Mouse (Mus musculus) heart, embryonic 12.5 days (tissue): Measurements from ENCODE around the gene Tubb5. TPM values are rescaled to one million over a fixed set of nuclear protein-coding genes. Genes with fewer than 3 reads are reported as not detected.
"Not testable (repeated sequence)": the region's sequence is repeated elsewhere in the genome, so short reads cannot be mapped to it uniquely, and the experiment has no call there.

Source experiments
- ATAC-seq: fragments of 200-750 bp; cut with Nextera tagmentation; 2 replicates; pipeline ENCODE4 v1.8.0; 2017; ENCODE audit warnings: moderate TSS enrichment, moderate library complexity; ENCODE audit not compliant: insufficient number of reproducible peaks, low FRiP score
- H3K27ac ChIP-seq: fragments of 300-500 bp; sonication (generic); 2 replicates; pipeline ENCODE4 v1.5.1; 2016; ENCODE audit warnings: mild to moderate bottlenecking, moderate library complexity; ENCODE audit not compliant: poor library complexity, severe bottlenecking
- H3K27me3 ChIP-seq: fragments of 300-500 bp; sonication (generic); replicated peaks from 2 replicates; pipeline ENCODE4 v1.6.1; 2016; ENCODE audit warnings: mild to moderate bottlenecking, moderate library complexity
- H3K36me3 ChIP-seq: fragments of 300-500 bp; sonication (generic); 2 replicates; pipeline ENCODE4 v1.6.1; 2016; ENCODE audit warnings: mild to moderate bottlenecking, moderate library complexity
- H3K4me1 ChIP-seq: fragments of 300-500 bp; sonication (generic); replicated peaks from 2 replicates; pipeline ENCODE4 v1.6.1; 2016; ENCODE audit warnings: mild to moderate bottlenecking
- H3K4me2 ChIP-seq: fragments of 300-500 bp; sonication (generic); 2 replicates; pipeline ENCODE4 v1.6.1; 2016; ENCODE audit warnings: mild to moderate bottlenecking, moderate library complexity
- H3K4me3 ChIP-seq: fragments of 300-500 bp; sonication (generic); 2 replicates; pipeline ENCODE4 v1.5.1; 2016; ENCODE audit warnings: mild to moderate bottlenecking
- H3K9ac ChIP-seq: fragments of 300-500 bp; sonication (generic); 2 replicates; pipeline ENCODE4 v1.6.1; 2016; ENCODE audit warnings: mild to moderate bottlenecking, moderate library complexity
- H3K9me3 ChIP-seq: fragments of 300-500 bp; sonication (generic); replicated peaks from 2 replicates; pipeline ENCODE4 v1.6.1; 2016; ENCODE audit warnings: mild to moderate bottlenecking, moderate library complexity
- WGBS: fragments of 180-500 bp; shearing (Covaris S2); methylation state at CpG from one replicate; pipeline ENCODE4 v1.1.7; 2016; 5-methylcytosine and 5-hydroxymethylcytosine counted together
- polyA plus RNA-seq: library from polyadenylated mRNA; unstranded; fragments of >200 nt; fragmentation: Nextera tagmentation; extraction: Ambion mirVana; gene quantifications from 2 replicates; pipeline ENCODE4 v1.2.1, GENCODE M21; 2016

Tubb5 gene
- polyA plus RNA-seq, 1 experiment from 2014 or later: 743 TPM

DNA sequence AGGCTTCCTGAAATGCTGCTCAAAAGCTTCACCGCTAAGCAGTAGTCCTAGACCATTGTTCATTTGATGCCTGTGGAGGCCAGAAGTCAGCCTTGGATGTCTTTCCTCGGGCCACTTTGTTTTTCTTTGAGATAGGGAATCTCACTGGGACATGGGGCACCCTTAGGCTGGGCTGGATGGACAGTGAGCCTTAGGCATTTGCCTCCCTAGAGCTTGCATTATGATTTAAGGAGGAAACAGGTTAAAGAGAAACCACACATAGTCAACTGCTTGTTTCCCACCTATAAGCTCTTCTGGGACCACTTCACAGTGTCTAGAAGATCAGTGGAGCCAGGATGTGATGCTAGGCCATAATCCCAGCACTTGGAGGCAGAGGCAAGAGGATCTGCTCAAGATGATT, 21.7 kb upstream of the Tubb5 start:
- Histone ChIP-seq H3K9ac (no peak overlapping the region), H3K4me1 (peaks cover 12% of the 10 kb centered on the region), H3K36me3 (peaks cover 26% of the 10 kb centered on the region), H3K4me2 (no peak overlapping the region), H3K27me3 (no peaks in the 10 kb centered on the region), H3K9me3 (no peaks in the 10 kb centered on the region), H3K27ac (no peak overlapping the region), H3K4me3 (no peak overlapping the region)
- 38% methylated on average over 2 of the region's 2 CpGs for WGBS
- ATAC-seq: no peak

DNA sequence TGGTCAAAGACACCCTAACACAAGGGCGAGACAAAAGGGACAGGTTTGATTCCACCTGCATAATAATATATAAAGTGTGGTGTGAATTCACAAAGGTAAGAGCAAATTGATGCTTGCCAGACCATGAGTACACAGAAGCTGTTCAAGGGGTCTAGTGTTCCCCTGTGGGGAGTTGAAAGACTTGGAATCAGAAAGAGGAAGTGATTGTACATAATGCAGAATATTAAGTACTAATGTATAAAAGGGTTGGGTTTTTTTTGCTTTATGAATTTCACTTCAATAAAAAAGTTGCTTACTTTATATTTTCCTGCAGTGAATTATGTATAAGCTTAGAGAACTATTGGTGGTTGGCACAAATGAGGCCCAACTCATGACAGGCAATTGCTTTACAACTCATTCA, 21.3 kb upstream of the Tubb5 start:
- Histone ChIP-seq H3K9ac (no peak overlapping the region), H3K4me1 (peaks cover 7% of the 10 kb centered on the region), H3K27ac (no peak overlapping the region), H3K27me3 (no peaks in the 10 kb centered on the region), H3K36me3 (peaks cover 31% of the 10 kb centered on the region), H3K9me3 (no peaks in the 10 kb centered on the region), H3K4me3 (no peak overlapping the region), H3K4me2 (no peak overlapping the region)
- ATAC-seq: no peak
- 91% methylated on average over 1 of the region's 1 CpGs for WGBS

GRCm38 (mm10) chr17:35850974-35851373, 12.9 kb upstream of the Tubb5 start:
- no peak for ATAC-seq
- H3K9ac ChIP-seq: no peak overlapping the region
- H3K27me3 ChIP-seq: no peaks in the 10 kb centered on the region
- no peaks in the 10 kb centered on the region for H3K4me1 ChIP-seq
- no peak overlapping the region for H3K4me3 ChIP-seq
- no peaks in the 10 kb centered on the region for H3K9me3 ChIP-seq
- peaks cover 93% of the 10 kb centered on the region for H3K36me3 ChIP-seq
- H3K27ac ChIP-seq: no peak overlapping the region
- H3K4me2 ChIP-seq: no peak overlapping the region
- WGBS: 77% methylated on average over 3 of the region's 3 CpGs

- WGBS: 57% methylated on average over 1 of the region's 1 CpGs
- H3K4me3 ChIP-seq: no peak overlapping the region
- no peak overlapping the region for H3K9ac ChIP-seq
- H3K9me3 ChIP-seq: no peaks in the 10 kb centered on the region
- ATAC-seq: no peak
- H3K4me1 ChIP-seq: peaks cover 1% of the 10 kb centered on the region; the same call in 1 of the 2 replicates
- H3K27ac ChIP-seq: no peak overlapping the region
- no peaks in the 10 kb centered on the region for H3K27me3 ChIP-seq
- no peak overlapping the region for H3K4me2 ChIP-seq
- H3K36me3 ChIP-seq: peaks cover 88% of the 10 kb centered on the region
Observed at GRCm38 (mm10) chr17:35848112-35848511, 10.0 kb upstream of the Tubb5 start.

DNA sequence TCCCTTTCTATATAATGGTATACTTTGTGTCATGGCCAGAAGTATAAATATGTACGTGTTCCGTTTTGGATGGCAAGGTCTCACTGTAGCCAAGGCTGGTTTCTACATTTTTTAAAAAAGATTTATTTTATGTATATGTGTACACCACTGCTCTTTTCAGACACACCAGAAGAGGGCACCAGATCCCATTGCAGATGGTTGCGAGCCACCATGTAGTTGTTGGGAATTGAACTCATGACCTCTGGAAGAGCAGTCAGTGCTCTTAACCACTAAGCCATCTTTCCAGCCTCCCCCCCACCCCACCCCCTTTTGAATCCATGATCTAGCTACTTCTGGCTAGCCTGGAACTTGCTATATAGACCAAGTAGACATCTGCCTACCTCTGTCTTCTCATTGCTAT, 5.4 kb upstream of the Tubb5 start:
- Histone ChIP-seq H3K4me2 (no peak overlapping the region), H3K36me3 (peaks cover 45% of the 10 kb centered on the region), H3K4me1 (peaks cover 18% of the 10 kb centered on the region), H3K9me3 (no peaks in the 10 kb centered on the region), H3K9ac (no peak overlapping the region), H3K4me3 (no peak overlapping the region), H3K27me3 (no peaks in the 10 kb centered on the region), H3K27ac (no peak overlapping the region)
- WGBS: 98% methylated on average over 3 of the region's 3 CpGs
- ATAC-seq: no peak

DNA sequence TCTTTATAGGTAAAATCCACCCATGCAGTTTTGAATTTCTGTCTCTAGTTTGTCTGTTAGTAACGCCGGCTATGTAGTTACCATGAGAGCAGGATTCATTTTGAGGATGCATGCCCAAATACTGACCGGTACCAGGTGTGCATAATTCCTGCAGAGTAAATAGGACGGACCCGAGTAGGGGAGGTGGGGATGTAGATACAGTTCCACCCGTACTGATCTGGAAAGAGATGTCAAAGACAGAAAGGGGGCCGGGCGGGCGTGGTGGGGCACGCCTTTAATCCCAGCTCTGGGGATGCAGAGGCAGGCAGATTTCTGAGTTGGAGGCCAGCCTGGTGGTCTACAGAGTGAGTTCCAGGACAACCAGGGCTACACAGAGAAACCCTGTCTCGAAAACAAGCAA, 3.9 kb upstream of the Tubb5 start:
- H3K27ac ChIP-seq: peak overlapping the region; percentile 78
- H3K4me1 ChIP-seq: peaks cover 18% of the 10 kb centered on the region
- peak overlapping the region; percentile 54 for H3K4me3 ChIP-seq
- peak overlapping the region; percentile 78 for H3K4me2 ChIP-seq
- ATAC-seq: no peak
- H3K36me3 ChIP-seq: peaks cover 30% of the 10 kb centered on the region
- H3K27me3 ChIP-seq: no peaks in the 10 kb centered on the region
- WGBS: 17% methylated on average over 11 of the region's 11 CpGs
- peak overlapping the region; percentile 67 for H3K9ac ChIP-seq
- H3K9me3 ChIP-seq: no peaks in the 10 kb centered on the region

GRCm38 (mm10) chr17:35841076-35841950, 3.2 kb upstream of the Tubb5 start, which contains the start of gene Mdc1:
TSS of gene Mdc1 (plus strand) at chr17:35841515.
- WGBS: under 1% methylated on average over 59 of the region's 59 CpGs
- H3K4me1 ChIP-seq: peaks cover 18% of the 10 kb centered on the region
- peak within 1 kb of the TSS; percentile 78 for H3K4me2 ChIP-seq
- ATAC-seq: peak; percentile 90
- peak within 1 kb of the TSS; percentile 67 for H3K9ac ChIP-seq
- peak within 1 kb of the TSS; percentile 78 for H3K27ac ChIP-seq
- no peaks in the 10 kb centered on the region for H3K27me3 ChIP-seq
- peak within 1 kb of the TSS; percentile 54 for H3K4me3 ChIP-seq
- H3K36me3 ChIP-seq: peaks cover 27% of the 10 kb centered on the region
- no peaks in the 10 kb centered on the region for H3K9me3 ChIP-seq

DNA sequence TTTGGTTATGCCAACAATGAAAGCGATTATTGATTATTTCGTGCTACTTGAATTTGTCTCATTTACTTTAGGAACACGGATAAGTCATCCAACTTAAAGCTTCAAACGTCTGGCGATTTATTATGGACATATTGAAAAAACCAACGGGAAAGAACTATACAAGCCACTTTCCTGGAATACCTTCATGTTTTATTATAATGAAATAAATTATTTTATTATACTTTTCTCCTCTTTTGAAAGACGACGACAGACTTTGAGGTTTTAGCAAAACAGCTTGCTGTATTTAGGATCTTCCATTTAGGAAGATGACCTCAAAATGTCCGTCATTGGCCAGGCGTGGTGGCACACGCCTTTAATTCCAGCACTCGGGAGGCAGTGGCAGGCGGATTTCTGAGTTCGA, 2.5 kb upstream of the Tubb5 start:
- peak overlapping the region; percentile 42 for H3K4me3 ChIP-seq
- H3K9me3 ChIP-seq: no peaks in the 10 kb centered on the region
- 0 out of 2 replicates have a peak overlapping the region, but pooled peaks have one; percentile 49 for H3K27ac ChIP-seq
- no peak overlapping the region for H3K9ac ChIP-seq
- H3K36me3 ChIP-seq: peaks cover 27% of the 10 kb centered on the region
- H3K27me3 ChIP-seq: no peaks in the 10 kb centered on the region
- ATAC-seq: no peak
- H3K4me2 ChIP-seq: peak overlapping the region; percentile 78
- 51% methylated on average over 14 of the region's 14 CpGs for WGBS
- H3K4me1 ChIP-seq: peaks cover 26% of the 10 kb centered on the region

DNA sequence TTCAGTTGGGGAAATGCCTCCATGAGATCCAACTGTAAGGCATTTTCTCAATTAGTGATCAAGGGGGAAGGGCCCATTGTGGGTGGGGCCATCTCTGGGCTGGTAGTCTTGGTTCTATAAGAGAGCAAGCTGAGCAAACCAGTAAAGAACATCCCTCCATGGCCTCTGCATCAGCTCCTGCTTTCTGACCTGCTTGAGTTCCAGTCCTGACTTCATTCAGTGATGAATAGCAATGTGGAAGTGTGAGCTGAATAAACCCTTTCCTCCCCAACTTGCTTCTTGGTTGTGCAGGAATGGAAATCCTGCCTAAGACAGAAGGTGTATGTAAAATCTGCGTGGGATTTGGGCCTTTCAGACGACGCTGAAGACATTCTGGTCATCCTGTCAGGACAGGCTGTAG, 896 bp upstream of the Tubb5 start:
- Histone ChIP-seq H3K27ac (peak overlapping the region; percentile 97), H3K36me3 (peaks cover 30% of the 10 kb centered on the region), H3K4me3 (peak overlapping the region; percentile 81), H3K9ac (peak overlapping the region; percentile 60), H3K4me2 (peak overlapping the region; percentile 91), H3K4me1 (peaks cover 40% of the 10 kb centered on the region)
- ATAC-seq, H3K27me3 ChIP-seq, H3K9me3 ChIP-seq: not testable (repeated sequence)
- WGBS: 68% methylated on average over 3 of the region's 3 CpGs

GRCm38 (mm10) chr17:35838570-35838969, 464 bp upstream of the Tubb5 start:
- H3K4me1 ChIP-seq: peaks cover 44% of the 10 kb centered on the region
- no peak for ATAC-seq
- H3K36me3 ChIP-seq: peaks cover 34% of the 10 kb centered on the region
- H3K4me3 ChIP-seq: peak overlapping the region; percentile 81
- no peaks in the 10 kb centered on the region for H3K9me3 ChIP-seq
- WGBS: 1% methylated on average over 5 of the region's 5 CpGs
- H3K4me2 ChIP-seq: peak overlapping the region; percentile 91
- peak overlapping the region; percentile 60 for H3K9ac ChIP-seq
- peak overlapping the region; percentile 97 for H3K27ac ChIP-seq
- no peaks in the 10 kb centered on the region for H3K27me3 ChIP-seq

GRCm38 (mm10) chr17:35837487-35837886, 619 bp downstream of the Tubb5 start:
- H3K27ac ChIP-seq: peak overlapping the region; percentile 97
- peaks cover 45% of the 10 kb centered on the region for H3K4me1 ChIP-seq
- no peaks in the 10 kb centered on the region for H3K27me3 ChIP-seq
- peak overlapping the region; percentile 91 for H3K4me2 ChIP-seq
- H3K36me3 ChIP-seq: peaks cover 43% of the 10 kb centered on the region
- H3K9me3 ChIP-seq: no peaks in the 10 kb centered on the region
- H3K4me3 ChIP-seq: peak overlapping the region; percentile 81
- peak overlapping the region; percentile 93 for H3K9ac ChIP-seq
- no peak for ATAC-seq
- 0% methylated on average over 18 of the region's 18 CpGs for WGBS
